Mouse (Mus musculus) heart, embryonic 14.5 days (tissue): ENCODE measurements at regions not wholly inside any gene's neighbourhood (a gene's known extent, or its start where the extent isn't known, plus 50 kb on each side); places are given as distances from the start of the nearest gene placed in this dataset.

Experiments
- ATAC-seq: fragments of 200-750 bp; cut with Nextera tagmentation; 2 replicates; pipeline ENCODE4 v1.8.0; 2017; ENCODE audit warnings: low read depth, moderate TSS enrichment; ENCODE audit not compliant: insufficient number of reproducible peaks, insufficient read depth, low FRiP score
- H3K27ac ChIP-seq, 2 experiments: fragments of 200-500 bp in 1 of 2; fragments of 300-500 bp in 1 of 2; sonication (generic) in 1 of 2; replicated peaks in 1 of 2; 2 replicates each; pipeline ENCODE4 v1.5.1; 2012 to 2014; ENCODE audit warnings: low read depth in 2 of 2, low read length in 2 of 2, control low read depth in 1 of 2, mild to moderate bottlenecking in 1 of 2, mixed read lengths in 1 of 2; ENCODE audit not compliant: control insufficient read depth in 1 of 2, insufficient read depth in 1 of 2
- H3K27me3 ChIP-seq: fragments of 300-500 bp; sonication (generic); 2 replicates; pipeline ENCODE4 v1.6.1; 2014; ENCODE audit warnings: mild to moderate bottlenecking, low read length, control low read depth; ENCODE audit not compliant: control insufficient read depth, insufficient read depth
- H3K36me3 ChIP-seq: fragments of 300-500 bp; sonication (generic); 2 replicates; pipeline ENCODE4 v1.6.1; 2014; ENCODE audit warnings: mild to moderate bottlenecking, control low read depth, low read length, mixed read lengths; ENCODE audit not compliant: control insufficient read depth, insufficient read depth
- H3K4me1 ChIP-seq, 2 experiments: fragments of 200-500 bp in 1 of 2; fragments of 300-500 bp in 1 of 2; sonication (generic) in 1 of 2; 2 replicates each; pipeline ENCODE4 v1.6.1; 2012 to 2014; ENCODE audit warnings: low read length in 2 of 2, control low read depth in 1 of 2, mixed read lengths in 1 of 2; ENCODE audit not compliant: control insufficient read depth in 2 of 2, insufficient read depth in 2 of 2
- H3K4me2 ChIP-seq: fragments of 300-500 bp; sonication (generic); 2 replicates; pipeline ENCODE4 v1.6.1; 2014; ENCODE audit warnings: mild to moderate bottlenecking, low read length
- H3K4me3 ChIP-seq, 2 experiments: fragments of 200-500 bp in 1 of 2; fragments of 300-500 bp in 1 of 2; sonication (generic) in 1 of 2; 2 replicates each; pipeline ENCODE4 v1.5.1; 2012 to 2014; ENCODE audit warnings: low read length in 2 of 2, mild to moderate bottlenecking in 2 of 2, control low read depth in 1 of 2, low read depth in 1 of 2, moderate library complexity in 1 of 2; ENCODE audit not compliant: control insufficient read depth in 1 of 2, insufficient read depth in 1 of 2
- H3K9ac ChIP-seq: fragments of 300-500 bp; sonication (generic); 2 replicates; pipeline ENCODE4 v1.6.1; 2014; ENCODE audit warnings: mild to moderate bottlenecking, low read length
- H3K9me3 ChIP-seq: fragments of 300-500 bp; sonication (generic); 2 replicates; pipeline ENCODE4 v1.6.1; 2016; ENCODE audit warnings: low read length, control low read depth; ENCODE audit not compliant: control insufficient read depth
- whole genome bisulfite sequencing: fragments of 180-500 bp; shearing (Covaris S2); extraction: QIAGEN DNeasy Blood & Tissue Kit; methylation state at CpG from one replicate; pipeline ENCODE4 v1.1.7; 2014; 5-methylcytosine and 5-hydroxymethylcytosine counted together

DNA sequence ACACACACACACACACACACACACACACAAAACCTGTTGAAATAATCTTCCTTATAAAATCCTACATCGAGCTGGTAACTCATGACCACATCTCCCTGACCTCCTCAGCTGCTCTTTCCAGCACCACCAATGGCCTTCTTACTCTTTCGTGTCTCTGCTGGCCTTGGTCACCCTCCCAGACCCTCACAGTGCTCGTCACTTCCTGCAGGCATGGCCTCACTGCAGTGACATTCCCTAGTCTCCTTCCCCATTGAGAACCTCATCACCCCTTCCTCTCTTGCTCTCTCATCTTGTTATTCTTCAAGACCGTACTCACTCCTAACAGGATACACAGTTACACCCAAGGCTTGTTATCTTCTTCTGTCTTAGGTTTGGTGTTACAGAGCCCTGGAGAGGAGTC lies 126.0 kb downstream of the Slc38a4 start:
- ATAC-seq: no peak
- no peak overlapping the region for H3K27ac ChIP-seq
- no peaks in the 10 kb centered on the region for H3K36me3 ChIP-seq
- no peak overlapping the region for H3K4me2 ChIP-seq
- no peaks in the 10 kb centered on the region for H3K27me3 ChIP-seq
- WGBS: 77% methylated on average over 4 of the region's 4 CpGs
- no peaks in the 10 kb centered on the region for H3K9me3 ChIP-seq
- H3K4me1 ChIP-seq: 0 out of 4 replicates have a peak, but pooled peaks cover 0 to 2% of the 10 kb centered on the region in 2 experiments
- H3K9ac ChIP-seq: no peak overlapping the region
- H3K4me3 ChIP-seq: no peak overlapping the region

DNA sequence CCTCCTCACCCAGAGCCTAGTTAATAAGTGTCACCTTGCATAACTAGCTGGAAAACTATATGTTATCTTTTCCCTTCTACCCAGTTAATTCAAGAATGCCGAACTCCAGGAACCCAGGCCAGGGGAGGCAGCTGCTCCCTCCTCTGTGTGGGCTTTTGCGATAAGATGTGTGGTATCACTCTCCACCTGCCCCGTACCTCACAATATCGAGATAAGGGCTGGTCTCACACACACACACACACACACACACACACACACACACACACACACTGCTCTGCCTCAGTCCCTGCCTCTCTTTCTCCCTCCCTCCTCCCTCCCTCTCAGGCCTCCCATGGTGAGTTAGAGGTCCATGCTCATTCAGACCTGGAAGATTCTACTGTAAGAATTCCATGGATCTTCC lies 127.1 kb downstream of the Slc38a4 start:
- ATAC-seq: no peak
- Histone ChIP-seq H3K4me3 (no peak overlapping the region), H3K4me2 (no peak overlapping the region), H3K27me3 (no peaks in the 10 kb centered on the region), H3K36me3 (no peaks in the 10 kb centered on the region), H3K9ac (no peak overlapping the region), H3K4me1 (0 out of 4 replicates have a peak, but pooled peaks cover 0 to 2% of the 10 kb centered on the region in 2 experiments), H3K27ac (no peak overlapping the region), H3K9me3 (no peaks in the 10 kb centered on the region)
- WGBS: 37% methylated on average over 4 of the region's 4 CpGs

DNA sequence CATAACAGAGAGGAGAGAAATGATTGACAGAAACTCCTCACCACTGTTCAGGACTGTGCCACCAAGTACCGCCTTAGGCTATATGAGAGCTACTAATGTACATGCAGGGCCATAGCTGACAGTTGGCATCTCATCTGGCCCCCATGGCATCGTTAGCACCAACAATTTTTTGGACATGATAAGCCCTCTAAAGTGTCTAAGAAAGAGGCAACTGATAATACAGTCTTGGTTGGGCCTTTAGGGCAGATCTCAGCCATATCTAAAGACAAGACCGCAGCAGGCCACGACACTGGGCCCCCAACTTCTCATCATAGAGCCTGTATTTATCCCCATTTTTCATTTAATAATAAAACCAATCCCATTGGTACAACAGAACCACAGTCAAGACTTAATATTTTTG lies 128.1 kb downstream of the Slc38a4 start:
- H3K4me1 ChIP-seq: no peaks in the 10 kb centered on the region
- no peak overlapping the region for H3K9ac ChIP-seq
- no peak overlapping the region for H3K4me3 ChIP-seq
- WGBS: 86% methylated on average over 4 of the region's 4 CpGs
- ATAC-seq: no peak
- no peaks in the 10 kb centered on the region for H3K9me3 ChIP-seq
- H3K27ac ChIP-seq: no peak overlapping the region
- H3K4me2 ChIP-seq: no peak overlapping the region
- no peaks in the 10 kb centered on the region for H3K27me3 ChIP-seq
- no peaks in the 10 kb centered on the region for H3K36me3 ChIP-seq

DNA sequence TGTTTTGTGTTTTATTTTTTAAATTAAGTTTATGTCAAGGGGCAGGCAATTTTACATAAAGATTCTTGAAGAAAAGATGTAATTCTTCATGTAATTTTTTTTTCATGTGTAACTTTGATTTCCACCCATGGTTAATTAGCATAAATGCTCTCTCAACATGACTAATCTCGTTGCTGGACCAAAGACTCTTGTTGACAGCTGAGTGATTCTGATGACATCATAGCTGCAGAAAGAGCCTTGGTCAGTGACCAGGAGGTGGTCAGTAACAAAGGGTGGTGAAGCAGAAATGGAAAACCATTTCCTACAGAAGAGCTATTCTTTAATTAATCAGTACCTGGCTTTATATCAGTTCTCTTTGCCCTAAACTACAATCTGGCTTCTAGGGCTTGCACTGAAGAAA lies 129.1 kb downstream of the Slc38a4 start:
- Histone ChIP-seq H3K9ac (no peak overlapping the region), H3K4me1 (no peaks in the 10 kb centered on the region), H3K27ac (no peak overlapping the region), H3K9me3 (no peaks in the 10 kb centered on the region), H3K36me3 (no peaks in the 10 kb centered on the region), H3K4me3 (no peak overlapping the region), H3K4me2 (no peak overlapping the region), H3K27me3 (no peaks in the 10 kb centered on the region)
- WGBS: 43% methylated on average over 1 of the region's 1 CpGs
- no peak for ATAC-seq

DNA sequence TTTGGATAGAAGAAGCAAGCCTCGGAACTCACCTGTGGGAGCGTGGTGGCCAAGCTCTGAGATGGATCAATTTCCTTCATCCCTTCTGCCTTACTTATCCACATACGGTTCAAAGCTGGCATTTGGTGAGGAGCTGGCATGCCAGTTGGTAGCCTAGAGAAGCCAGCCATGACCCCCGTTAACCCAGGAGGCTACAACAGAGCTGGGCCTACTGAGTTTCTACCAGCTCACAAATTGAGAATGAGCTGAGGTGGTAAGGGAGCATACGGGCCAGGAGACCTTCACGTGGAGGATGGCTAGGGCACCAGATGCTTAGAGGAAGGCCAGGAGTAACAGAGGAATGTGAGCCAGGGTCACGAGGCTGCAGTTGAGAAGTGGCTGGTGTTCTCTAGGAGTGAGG lies 139.2 kb downstream of the Slc38a4 start:
- no peaks in the 10 kb centered on the region for H3K27me3 ChIP-seq
- WGBS: 86% methylated on average over 7 of the region's 7 CpGs
- H3K9ac ChIP-seq: no peak overlapping the region
- no peak overlapping the region for H3K4me3 ChIP-seq
- no peak overlapping the region for H3K4me2 ChIP-seq
- H3K27ac ChIP-seq: no peak overlapping the region
- peaks cover 9% of the 10 kb centered on the region in 2 experiments; a peak in 2 of 4 replicates for H3K4me1 ChIP-seq
- no peak for ATAC-seq
- H3K9me3 ChIP-seq: no peaks in the 10 kb centered on the region
- no peaks in the 10 kb centered on the region for H3K36me3 ChIP-seq

DNA sequence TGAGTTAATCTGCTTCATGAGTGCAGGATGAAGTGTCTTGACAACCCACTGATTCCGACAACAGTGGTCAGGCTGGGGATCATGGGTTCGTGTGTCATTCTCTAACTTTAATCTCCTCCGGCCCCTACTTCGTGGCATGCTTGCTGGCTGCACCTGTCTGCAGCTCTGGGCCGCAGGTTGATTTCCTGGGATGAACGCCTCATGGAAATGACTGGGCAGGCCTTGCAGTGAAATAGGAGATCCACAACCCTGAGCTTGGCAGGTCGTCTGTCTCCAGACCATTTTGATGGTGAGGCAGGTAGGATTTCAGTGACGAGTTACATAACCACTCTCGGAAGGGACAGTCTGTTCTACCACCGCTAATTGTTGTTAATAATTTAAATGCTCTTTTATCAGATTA lies 140.2 kb downstream of the Slc38a4 start:
- H3K9me3 ChIP-seq: no peaks in the 10 kb centered on the region
- ATAC-seq: no peak
- no peak overlapping the region for H3K9ac ChIP-seq
- peaks cover 9% of the 10 kb centered on the region in 2 experiments; a peak in 2 of 4 replicates for H3K4me1 ChIP-seq
- H3K27ac ChIP-seq: no peak overlapping the region
- no peak overlapping the region for H3K4me2 ChIP-seq
- WGBS: 54% methylated on average over 10 of the region's 10 CpGs
- H3K36me3 ChIP-seq: no peaks in the 10 kb centered on the region
- H3K27me3 ChIP-seq: no peaks in the 10 kb centered on the region
- H3K4me3 ChIP-seq: no peak overlapping the region

DNA sequence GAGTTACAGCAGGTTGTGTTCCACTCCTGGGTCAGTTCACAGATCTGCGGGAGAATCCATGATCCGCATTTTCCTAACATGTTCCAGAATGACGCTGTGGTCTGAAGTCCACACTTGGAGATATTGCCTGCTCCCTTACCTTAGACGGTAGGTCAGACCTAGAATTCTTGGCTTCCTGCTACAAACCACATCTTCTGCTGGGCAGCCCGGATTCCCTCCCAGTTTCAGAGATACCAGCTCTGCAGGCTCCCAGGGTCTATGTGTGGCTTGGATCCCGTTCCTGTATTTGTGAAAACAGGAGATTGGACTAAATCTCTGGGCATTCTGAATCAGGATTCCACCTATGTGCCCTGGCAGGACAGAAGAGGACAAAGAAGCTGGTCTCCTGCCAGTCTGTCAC lies 140.8 kb downstream of the Slc38a4 start:
- Histone ChIP-seq H3K27ac (no peak overlapping the region), H3K4me1 (peaks cover 9% of the 10 kb centered on the region in 2 experiments; a peak in 2 of 4 replicates), H3K4me2 (no peak overlapping the region), H3K27me3 (no peaks in the 10 kb centered on the region), H3K9me3 (no peaks in the 10 kb centered on the region), H3K9ac (no peak overlapping the region), H3K4me3 (no peak overlapping the region), H3K36me3 (no peaks in the 10 kb centered on the region)
- no peak for ATAC-seq
- WGBS: 81% methylated on average over 6 of the region's 6 CpGs

DNA sequence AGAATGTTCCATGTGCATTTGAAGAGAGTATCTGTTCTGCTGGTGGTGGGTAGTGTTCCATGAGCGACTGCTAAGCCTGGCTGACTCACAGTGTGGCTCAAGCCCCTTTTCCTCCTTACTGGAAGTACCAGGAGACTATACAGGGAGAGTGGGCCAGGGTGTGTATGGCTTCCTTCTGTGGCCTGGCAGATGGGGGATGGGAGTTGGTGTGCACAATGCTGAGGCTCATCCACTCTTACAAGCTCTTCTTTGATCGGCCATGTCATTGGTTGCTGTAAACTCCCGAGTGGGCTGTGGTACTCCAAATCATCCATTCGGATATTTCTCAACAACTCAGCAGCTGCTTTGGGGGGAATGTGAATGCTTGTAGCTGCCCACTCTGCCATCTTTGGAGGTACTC lies 150.2 kb downstream of the Slc38a4 start:
- H3K36me3 ChIP-seq: no peaks in the 10 kb centered on the region
- no peak overlapping the region for H3K4me3 ChIP-seq
- H3K9me3 ChIP-seq: 0 out of 2 replicates have a peak, but pooled peaks cover 3% of the 10 kb centered on the region
- no peak overlapping the region for H3K27ac ChIP-seq
- H3K9ac ChIP-seq: no peak overlapping the region
- H3K4me2 ChIP-seq: no peak overlapping the region
- no peak for ATAC-seq
- 88% methylated on average over 4 of the region's 4 CpGs for WGBS
- H3K27me3 ChIP-seq: no peaks in the 10 kb centered on the region
- H3K4me1 ChIP-seq: no peaks in the 10 kb centered on the region
